Mouse (Mus musculus) lung, postnatal 4 days (tissue): ENCODE results near the gene Csf1.

Experiments
- DNase-seq, 2 experiments: peaks; one replicate each; pipeline ENCODE4 v3.0.0; 2021

The Csf1 gene

GRCm38 (mm10) chr3:107759929-107760581 lies at the start of gene Csf1:
Csf1 (minus strand) TSS chr3:107760469.
- DNase-seq = peak; percentile 90 to 93

GRCm38 (mm10) chr3:107808013-107808750 lies 47.9 kb upstream of the Csf1 start:
- DNase-seq = peak; percentile 37 to 63

- DNase-seq = no peak
Observed at GRCm38 (mm10) chr3:107807386-107807974, 47.2 kb upstream of the Csf1 start.

GRCm38 (mm10) chr3:107806916-107807315 lies 46.6 kb upstream of the Csf1 start:
- no peak for DNase-seq

- no peak for DNase-seq
Observed at GRCm38 (mm10) chr3:107804799-107805198, 44.5 kb upstream of the Csf1 start.

GRCm38 (mm10) chr3:107802185-107802946 lies 42.1 kb upstream of the Csf1 start:
- DNase-seq = no peak

GRCm38 (mm10) chr3:107798946-107799345 lies 38.7 kb upstream of the Csf1 start:
- no peak for DNase-seq

- no peak for DNase-seq
Observed at GRCm38 (mm10) chr3:107796191-107796983, 36.1 kb upstream of the Csf1 start.

- DNase-seq = no peak
Observed at GRCm38 (mm10) chr3:107794890-107795289, 34.6 kb upstream of the Csf1 start.

GRCm38 (mm10) chr3:107793300-107794201 lies 33.3 kb upstream of the Csf1 start:
- peak; percentile 57 to 76 for DNase-seq

- no peak for DNase-seq
Observed at GRCm38 (mm10) chr3:107792736-107793135, 32.5 kb upstream of the Csf1 start.

- DNase-seq = no peak
Observed at GRCm38 (mm10) chr3:107790766-107791303, 30.6 kb upstream of the Csf1 start.

GRCm38 (mm10) chr3:107790227-107790626 lies 30.0 kb upstream of the Csf1 start:
- no peak for DNase-seq

GRCm38 (mm10) chr3:107788885-107789284 lies 28.6 kb upstream of the Csf1 start:
- DNase-seq = no peak

- DNase-seq = peak in 1 of 2 experiments; percentile 39
Observed at GRCm38 (mm10) chr3:107787613-107788501, 27.6 kb upstream of the Csf1 start.

GRCm38 (mm10) chr3:107786980-107787612 lies 26.8 kb upstream of the Csf1 start:
- peak in 1 of 2 experiments; percentile 19 for DNase-seq

GRCm38 (mm10) chr3:107786344-107786743 lies 26.1 kb upstream of the Csf1 start:
- DNase-seq = no peak

- DNase-seq = no peak
Observed at GRCm38 (mm10) chr3:107785546-107785945, 25.3 kb upstream of the Csf1 start.

- peak in 1 of 2 experiments; percentile 21 for DNase-seq
Observed at GRCm38 (mm10) chr3:107783315-107783714, 23.0 kb upstream of the Csf1 start.
